Mouse (Mus musculus) adrenal gland, postnatal 36 days (tissue): ENCODE data around the gene Cib1. TPM values are rescaled to one million over a fixed set of nuclear protein-coding genes. Genes with fewer than 3 reads are reported as not detected.

Source experiments
- DNase-seq, 2 experiments: peaks; one replicate each; pipeline ENCODE4 v3.0.0; 2021; ENCODE audit warnings: mixed read lengths in 1 of 2
- total RNA-seq, 2 experiments: library from RNA; stranded (reverse); gene quantifications; 2 replicates each; pipeline ENCODE4 v1.2.3; 2021

Gene Cib1
- total RNA-seq, 2 experiments from 2014 or later = 65.1 to 70.1 TPM

DNA sequence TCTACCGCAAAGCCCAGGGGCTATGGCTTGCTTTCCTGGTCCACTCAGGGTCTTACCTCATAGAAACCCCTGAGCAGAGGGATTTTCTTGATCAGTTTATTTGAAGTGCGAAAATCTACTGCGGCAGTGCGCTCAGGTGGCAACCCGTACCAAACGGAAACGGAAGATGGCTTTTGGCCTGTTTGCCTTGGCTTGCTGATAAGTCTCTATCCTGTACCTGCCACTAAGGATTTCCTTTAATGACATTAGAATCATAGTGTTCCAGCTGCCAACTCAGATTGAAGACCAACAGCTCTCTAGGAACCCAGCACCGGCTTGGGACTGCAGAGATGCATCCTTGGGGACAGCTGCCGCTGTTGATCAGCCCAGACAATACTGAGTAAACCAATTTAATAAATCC is 1.2 kb upstream of the Cib1 start:
- no peak for DNase-seq

DNA sequence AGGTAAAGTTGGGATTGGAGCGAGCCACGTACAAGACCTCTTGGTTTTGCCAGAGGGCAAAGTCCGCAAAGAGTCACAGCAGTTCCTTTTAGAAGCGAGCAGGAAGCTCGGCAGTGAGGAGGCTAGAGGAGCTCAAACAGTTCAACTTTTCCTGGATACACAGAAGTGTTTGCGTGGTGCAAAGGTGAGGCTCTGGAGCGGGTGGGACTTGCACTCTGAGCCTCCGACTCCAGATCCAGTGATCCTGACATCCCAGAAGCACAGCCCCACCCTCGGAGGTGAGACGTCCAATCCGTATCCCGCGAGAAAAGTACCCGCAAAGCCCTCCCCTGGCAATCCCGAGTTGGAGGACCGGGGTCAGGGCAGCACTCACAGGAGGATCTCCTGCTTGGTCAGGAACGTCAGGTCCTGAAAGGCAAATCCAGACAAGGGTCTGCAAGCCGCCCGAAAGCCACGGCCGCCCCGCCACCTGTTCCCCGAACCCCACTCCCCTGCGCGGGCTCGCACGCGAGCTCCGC is 583 bp downstream of the Cib1 start:
- DNase-seq = no peak

DNA sequence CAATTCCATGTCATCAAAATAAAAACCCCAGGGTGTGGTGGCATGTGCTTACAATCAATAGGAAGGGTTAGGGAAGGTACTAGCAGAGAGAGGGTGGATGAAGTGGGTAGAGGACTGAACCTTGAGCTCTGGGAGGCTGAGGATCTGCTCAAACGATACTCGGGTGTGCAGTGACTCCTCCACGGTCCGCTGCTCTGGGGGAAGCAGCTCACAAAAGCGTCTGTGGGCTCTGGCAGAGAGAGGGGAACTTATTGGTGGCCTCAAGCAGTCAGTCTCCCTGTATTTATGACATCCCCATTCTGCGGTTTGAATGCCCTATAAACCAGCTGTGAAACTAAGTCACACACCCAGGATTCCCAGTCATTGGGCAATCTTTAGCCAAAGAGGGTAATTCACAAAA is 2.4 kb downstream of the Cib1 start:
- DNase-seq = no peak

DNA sequence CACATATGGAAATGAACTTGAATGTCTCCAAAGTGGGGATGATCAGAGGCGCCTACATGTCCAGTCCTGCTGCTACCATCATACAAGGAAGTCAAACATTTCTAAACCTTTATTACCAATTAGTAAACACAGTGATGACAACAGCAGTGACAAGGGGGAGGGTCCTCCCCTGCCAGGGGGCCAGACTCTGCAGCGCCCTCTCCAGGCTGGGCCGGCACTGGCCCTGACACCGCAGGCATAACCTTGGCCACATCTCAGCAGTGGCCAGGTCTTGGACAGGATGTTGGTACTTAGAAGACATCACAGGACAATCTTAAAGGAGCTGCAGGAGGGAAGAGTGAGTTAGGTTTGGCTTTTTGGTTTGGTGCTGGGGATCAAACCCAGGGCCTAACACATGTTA is 5.5 kb downstream of the Cib1 start:
- DNase-seq = no peak

DNA sequence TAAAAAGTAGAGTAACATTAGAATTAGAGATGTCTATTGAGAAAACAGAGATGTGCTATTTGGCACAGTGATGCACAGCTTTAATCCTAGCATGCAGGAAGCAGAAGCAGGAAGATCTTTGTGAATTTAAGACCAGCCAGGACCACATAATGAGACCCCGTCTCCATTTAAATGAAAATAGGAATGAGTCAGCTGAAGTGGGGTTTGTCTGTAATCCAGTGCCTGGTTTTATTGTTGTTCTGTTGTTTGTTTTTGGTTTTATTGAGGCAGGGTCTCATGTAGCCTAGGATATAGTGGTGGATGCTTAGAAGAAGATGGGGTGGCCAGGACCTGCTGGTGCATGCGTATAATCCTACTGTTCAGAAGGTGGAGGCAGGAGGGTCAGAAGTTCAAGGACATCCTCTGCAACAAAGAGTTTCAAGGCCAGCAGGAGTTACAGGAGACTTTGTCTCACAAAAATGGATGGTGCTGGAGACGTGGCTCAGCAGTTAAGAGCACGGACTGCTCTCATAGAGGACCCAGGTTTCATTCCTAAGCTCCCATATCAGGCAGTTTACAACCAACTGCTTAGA is 11.3 kb downstream of the Cib1 start:
- DNase-seq = no peak

DNA sequence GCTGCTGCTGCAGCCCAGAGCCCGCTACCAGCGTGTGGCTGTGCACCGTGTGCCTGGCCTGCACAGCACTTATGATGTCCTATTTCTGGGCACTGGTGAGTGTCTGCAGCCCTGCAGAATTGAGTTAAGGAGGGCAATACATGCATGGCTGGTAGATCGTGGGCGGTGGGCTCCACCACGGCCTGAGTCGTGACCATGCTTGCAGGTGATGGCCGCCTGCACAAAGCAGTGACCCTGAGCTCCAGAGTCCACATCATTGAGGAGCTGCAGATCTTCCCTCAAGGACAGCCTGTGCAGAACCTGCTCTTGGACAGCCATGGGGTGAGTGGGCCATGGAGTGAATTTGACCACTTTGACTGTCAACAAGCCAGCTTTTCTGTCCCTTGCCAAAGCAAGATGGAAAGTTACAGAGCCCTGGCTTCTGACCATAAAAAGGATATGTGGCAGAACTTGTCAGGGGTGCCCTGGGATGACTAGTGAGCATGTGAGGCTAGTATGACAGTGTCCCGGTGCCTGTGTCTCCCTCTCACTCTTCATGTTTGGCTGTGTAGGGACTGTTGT is 12.3 kb downstream of the Cib1 start:
- DNase-seq = peak in 1 of 2 experiments; percentile 56

DNA sequence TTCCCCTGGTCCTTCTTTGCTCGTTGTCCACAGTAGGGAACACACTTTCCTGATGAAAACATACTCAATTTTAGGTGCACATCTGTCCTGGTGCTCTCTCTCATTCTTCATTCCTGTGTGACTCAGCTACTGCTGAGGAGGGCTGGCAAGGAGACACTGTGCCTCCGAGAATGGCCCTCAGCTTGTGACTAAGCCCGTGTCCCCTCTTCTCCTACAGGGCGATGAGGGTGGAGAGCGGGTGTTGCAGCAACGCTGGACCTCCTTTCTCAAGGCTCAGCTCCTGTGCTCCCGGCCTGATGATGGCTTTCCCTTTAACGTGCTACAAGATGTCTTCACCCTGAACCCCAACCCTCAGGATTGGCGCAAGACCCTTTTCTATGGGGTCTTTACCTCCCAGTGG is 13.9 kb downstream of the Cib1 start:
- DNase-seq = peak; percentile 64 to 66

DNA sequence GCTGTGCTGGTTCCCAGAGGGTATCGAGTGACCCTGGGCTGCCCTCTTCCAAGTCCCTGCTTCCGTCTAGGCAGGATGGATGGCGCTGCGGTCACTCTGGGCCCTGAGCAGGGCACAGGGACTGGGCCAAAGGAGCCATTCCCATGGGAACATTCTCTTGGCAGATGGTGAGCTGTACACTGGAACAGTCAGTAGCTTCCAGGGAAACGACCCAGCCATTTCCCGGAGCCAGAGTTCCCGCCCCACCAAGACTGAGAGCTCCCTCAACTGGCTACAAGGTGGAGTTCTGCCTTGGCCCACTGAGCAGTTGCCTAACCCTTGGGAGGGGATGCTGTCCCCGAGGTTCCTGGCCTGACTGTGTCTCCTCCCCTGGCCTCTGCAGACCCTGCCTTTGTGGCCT is 16.0 kb downstream of the Cib1 start:
- peak in 1 of 2 experiments; percentile 72 for DNase-seq

DNA sequence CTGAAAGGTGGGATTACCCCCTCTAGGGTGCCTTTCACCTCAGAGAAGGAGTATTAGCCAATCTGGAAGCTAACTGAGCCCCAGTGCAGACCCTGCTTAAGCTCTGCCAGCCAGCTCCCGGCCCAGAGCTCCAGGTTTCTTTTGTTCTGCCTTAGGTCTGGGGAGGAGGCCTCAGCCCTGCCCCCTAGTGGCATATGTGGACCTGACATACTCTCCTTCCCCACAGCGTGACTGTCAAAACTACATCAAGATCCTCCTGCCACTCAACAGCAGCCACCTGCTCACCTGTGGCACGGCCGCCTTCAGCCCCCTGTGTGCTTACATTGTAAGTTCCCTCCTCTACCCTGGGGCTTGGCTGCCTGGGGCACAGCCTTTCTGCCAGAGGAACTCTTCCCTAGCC is 17.2 kb downstream of the Cib1 start:
- peak; percentile 79 to 87 for DNase-seq

DNA sequence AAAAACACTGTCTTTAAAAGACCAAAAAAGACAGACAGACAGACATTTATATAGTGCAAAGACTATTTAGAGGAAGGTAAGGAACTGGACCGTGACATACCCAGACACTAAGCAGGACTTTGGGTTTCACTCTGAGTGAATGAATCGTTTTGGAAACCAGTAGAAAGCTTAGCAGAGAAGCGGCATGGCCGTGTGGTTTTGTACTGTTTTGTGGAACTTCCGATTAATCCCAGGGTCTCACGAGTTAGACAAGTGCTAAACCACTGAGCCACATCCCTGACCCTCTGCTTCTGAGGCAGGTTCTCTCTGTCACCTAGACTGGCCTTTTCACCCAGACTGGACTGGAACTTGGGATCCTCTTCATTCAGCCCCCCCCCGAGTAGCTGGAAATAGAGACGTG is 18.2 kb downstream of the Cib1 start:
- DNase-seq = no peak

DNA sequence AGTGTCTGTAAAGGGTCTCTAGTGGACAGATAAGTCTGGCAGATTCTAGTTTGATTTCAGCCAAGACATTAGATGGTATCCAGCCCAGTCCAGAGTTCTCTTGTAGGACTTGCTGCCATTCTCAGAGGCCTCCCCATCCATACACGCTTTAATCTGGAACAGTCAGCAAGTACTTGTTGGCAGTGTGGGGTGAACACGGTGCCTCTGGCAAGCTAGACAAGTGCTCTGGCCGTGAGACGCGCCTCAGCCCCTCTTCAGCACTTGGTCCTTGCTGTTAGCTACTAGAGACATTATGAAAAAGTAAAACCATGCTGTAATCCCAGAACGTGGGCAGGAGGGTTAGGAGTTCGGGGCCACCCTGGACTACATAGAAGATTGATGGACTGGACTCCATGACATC is 19.0 kb downstream of the Cib1 start:
- no peak for DNase-seq

DNA sequence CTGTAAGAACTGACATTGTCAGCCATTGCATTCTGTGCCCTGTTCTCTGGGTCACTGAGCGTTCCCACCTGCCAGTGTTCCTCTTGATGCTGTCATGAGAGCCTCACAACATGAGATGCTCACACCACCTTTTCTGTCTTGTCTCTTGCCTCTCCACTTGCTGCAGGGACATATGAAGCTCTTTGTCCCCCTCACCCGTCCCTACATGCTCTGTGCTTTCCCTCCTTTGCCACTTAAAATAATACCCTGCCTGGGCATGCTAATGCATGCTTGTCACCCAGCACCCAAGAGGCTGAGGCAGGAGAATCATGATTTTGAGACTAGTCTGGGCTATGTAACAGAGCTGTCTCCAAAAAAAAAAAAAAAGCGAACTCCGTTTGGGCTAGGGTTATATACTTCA is 21.6 kb downstream of the Cib1 start:
- DNase-seq = no peak

DNA sequence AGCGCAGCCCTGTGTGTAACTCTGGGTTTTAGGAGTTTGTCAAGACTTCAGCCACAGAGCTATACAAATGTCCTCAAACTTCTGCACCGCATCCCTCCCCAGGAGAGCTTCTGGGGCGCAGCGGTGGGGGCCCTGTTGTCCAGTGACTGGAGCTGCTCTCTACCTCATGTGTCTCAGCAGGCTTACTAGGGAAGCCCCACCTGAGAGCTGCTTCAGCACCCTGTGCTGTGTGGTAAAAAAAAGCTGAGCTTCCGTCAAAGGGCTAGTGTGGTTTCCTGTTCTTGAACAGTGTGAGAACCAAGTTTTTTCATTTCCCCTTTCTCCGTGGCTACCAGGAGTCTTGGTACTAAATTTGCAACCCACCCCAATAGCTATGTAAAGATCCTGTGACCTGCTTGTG is 22.9 kb downstream of the Cib1 start:
- DNase-seq = no peak

DNA sequence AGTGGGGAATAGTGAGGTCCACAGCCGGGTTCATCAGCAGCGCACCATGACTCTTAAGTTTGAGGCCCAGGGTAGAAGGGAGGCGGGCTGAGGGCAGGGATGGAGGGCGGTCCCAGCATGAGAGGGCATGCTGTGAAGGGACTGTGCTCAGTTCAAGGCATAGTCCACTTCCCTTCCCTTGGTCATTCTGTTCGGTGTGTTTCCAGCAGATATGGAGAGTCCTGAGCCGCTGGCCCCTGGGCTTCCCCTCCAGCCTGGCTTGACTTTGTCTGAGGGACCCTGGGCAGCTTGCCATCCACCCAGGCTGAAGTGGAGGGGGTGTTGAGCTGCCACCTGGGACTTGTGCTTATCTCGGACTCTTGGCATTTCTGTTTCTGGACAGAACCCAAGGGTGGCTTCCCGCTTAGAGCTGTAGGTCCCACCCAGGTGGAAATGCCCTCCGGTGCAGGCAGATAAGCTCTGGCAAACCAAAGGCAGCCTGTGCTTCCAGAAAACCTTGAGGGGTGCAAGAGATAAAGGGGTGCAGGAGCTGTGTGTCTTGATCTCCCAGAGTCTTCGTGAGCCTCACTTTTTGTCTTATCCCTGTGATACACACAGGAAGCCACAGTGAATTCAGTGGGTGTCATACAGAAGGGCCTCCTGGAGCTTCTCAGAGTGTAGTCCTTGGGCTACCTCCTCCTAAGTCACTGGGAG is 23.7 kb downstream of the Cib1 start:
- DNase-seq = peak; percentile 78 to 83

DNA sequence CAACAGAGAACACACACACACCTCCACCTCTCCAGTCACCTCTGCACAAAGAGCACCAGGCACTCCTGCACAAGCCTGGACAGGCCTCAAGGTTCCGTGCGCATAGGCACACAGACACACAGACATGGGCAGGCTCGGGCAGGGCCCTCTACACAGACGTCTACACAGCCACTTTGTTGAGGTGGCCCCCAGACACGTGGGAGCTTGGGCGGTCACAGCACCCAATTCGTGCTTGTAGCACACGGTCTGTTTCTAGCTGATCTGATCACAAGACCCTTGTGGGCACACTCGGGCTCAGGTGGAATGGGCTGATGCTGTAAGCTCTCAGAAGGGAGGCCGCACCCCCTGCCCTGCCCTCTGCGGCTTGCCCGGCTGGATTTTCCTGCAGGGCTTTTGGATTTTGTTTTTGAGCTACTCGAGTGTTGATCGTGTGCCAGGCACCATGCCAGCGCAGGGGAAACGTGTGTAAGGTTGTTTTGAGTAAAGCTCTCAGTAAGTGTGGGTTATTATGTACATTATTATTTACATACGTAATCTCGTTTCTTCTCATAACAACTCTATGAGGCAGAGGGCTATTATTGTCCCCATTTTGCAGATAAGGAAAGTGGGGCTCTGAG is 24.5 kb downstream of the Cib1 start:
- no peak for DNase-seq

DNA sequence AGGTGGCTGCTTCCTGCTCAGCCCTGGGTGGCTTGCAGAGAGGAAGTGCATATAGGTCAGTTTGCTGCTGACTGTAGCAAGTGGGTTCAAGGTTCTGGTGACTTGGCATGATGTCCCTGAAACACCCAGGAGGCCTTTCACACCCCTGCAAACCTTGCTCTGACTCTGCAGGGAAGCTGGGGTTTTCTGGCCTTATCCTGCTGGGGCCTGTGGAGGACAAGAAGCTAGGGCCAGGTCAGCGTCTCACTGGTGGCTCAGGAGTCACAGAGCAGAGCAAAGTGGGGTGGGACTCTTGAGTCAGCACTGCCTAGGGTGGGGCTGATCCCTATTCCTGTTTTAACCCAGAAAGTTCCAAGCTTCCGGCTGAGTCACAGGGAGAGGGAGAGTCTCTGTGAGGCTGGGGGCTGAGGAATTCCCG is 25.3 kb downstream of the Cib1 start:
- peak; percentile 61 to 68 for DNase-seq

DNA sequence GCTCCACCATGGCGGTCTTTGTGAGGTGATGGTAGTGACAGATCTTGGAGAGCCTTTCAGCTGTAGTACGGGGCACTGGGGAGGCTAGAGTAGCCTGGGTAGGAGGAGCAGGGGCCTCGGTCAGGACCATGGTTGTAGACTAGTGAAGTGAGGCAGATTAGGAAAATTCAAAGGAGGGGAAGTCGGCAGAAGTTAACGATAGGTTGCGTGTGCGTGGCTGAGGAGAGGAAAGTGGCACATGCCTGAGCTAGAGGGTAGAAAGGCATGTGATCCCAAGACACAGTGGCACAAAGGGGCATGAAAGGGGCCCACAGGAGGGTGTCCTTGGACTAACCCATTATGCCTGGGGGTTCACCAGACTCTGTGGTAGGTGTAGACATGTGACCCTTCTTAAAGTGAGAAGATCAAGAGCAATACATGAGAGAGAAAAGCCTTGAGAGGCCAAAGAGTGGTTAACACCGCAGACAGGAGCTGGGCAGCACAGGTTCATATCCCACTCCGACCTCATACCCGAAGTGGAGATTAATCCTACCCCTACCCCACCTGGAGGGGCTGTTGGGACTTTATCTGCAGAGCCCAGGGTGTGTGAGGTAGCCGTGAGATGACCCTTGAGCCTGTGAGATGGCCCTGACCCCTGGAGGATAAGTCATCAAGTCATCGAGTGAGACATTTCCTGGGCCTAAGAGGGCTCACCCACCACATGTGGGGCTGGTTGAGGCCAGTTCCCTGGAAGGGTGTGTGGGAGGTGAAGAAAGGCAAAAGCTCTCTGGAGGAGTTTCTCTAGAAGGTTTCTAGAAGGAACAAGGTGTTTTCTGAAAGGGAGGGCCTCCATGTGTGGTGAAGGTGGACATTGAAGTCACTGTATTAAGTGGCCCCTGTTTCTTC is 26.7 kb downstream of the Cib1 start:
- no peak for DNase-seq

DNA sequence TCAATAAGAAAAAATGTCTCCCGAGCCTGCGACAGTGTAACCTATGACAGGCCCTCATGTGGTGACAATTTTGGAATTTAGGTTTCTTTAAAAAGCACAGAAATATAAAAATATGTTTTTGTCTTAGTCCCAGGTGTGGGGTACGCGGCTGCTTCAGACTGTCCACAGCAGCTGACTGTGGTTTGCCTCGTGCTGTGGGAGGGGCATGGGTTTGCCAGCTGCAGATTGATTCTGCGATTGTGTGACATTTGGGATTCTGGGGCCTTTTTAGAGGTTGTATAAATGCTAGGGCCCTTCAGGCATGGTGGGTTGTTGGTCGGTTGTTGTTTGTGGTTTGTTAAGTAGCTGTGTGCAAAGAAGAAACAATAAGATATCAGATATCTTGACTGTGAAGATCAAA is 27.7 kb downstream of the Cib1 start:
- no peak for DNase-seq

DNA sequence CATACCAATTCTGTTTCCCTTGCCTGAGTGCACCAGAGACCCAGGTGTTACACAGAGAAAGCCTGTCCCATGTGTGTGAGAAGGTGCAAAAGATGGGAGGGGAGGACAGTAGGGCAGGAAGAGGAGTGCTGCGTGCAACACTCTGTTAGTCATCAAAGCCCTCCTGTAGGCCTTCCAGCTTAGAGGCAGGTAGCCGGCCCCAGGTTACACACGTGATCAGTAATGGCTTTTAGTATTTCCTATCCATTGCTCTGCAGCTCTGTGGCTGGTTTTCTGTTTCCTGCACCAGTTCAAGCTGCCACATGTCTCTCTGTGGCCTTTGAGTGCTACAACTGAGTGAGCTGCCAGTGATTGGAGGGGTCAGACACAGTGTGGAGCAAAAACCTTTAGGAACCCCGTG is 28.3 kb downstream of the Cib1 start:
- DNase-seq = no peak

DNA sequence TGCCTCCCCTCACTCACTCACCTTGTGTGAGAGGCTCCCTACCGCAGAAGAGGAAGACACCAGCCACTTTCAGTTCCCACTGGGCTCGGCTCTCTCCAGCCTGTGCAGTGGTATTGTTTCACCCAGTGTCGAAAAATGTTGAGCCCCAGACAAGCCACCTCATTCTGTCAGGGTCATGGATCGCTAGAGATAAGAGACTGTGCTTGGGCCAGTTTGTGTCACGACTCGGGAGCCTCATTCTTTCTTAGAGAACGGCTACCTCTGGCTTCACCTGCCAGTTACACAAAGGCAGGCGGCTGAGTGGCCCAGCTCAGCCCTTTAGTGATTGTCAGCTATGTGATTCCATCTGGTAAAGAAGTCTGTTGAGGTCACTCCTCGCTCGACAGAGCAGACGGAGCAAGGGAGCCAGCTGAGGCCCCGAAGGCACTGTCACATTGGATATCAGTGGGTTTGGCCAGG is 28.9 kb downstream of the Cib1 start:
- peak; percentile 52 to 57 for DNase-seq

DNA sequence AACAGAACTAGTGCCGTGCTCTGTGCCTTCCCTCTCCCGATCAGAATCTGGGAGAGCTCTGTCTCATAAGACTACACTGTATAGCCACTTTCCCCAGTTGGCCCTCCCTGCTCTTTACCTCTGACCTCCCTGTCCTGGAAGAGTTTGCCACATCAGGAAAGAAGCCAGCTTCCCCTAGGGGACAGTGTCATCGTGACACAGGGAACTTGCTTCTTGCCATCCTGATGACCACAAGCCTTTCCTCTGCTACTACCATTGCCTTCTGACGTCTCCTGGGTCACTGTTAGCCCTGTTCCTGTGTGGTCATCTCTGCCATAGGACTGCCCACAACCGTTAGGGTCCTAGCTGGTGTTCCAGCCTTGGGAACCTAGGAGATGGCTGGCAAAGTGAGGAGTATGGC is 29.7 kb downstream of the Cib1 start:
- DNase-seq = no peak

DNA sequence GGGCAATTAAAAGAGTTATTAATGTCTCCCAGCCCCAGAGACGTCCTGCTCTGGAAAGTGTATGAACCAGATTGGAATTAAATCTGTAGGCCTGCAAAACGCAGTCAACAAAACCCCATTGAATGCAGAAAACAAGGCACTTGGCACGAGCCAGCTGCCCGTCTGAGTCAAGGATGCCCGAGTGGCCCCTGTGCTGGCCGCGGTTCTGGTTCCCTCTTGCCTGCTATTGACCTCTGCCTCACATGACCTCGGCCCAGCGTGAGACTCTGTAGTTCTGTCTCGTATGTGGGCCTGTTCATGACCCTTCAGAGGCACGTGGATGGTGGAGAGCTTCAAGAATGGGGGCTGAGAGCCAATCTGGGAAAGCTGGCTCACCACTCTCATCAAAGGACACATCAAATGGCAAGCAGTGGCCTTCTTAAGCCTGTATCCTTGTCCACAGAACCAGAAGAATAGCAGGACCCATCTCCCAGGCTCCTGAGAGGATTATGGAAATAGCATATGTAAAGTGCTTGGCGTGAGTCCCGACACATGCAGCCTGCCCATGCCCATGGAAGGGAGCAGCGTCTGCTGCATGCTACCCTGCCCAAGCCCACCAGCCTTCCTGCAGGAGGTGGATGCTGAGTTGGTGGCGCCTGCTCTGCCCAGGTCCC is 30.6 kb downstream of the Cib1 start:
- peak; percentile 58 to 68 for DNase-seq
